Mouse (Mus musculus): ENCODE data around the gene Vmn2r101.

GRCm38 (mm10) chr17:19629328-19629727 lies 52.3 kb downstream of the Vmn2r101 start:
- TF ChIP-seq CTCF (IDR thresholded peaks at IDR 0.05; ENCODE audit: control insufficient read depth, insufficient read depth, insufficient replicate concordance, low read depth, low read length) (no peak), POLR2A (IDR thresholded peaks at IDR 0.05; ENCODE audit: control insufficient read depth, low read depth, low read length) (no peak)
